Mouse (Mus musculus) limb, embryonic 12.5 days (tissue): ENCODE results near the gene Gli2. TPM values are rescaled to one million over a fixed set of nuclear protein-coding genes. Genes with fewer than 3 reads are reported as not detected.

ENCODE experiments used
- ATAC-seq: fragments of 200-750 bp; cut with Nextera tagmentation; 2 replicates; pipeline ENCODE4 v1.8.0; 2017; ENCODE audit warnings: low read depth, moderate TSS enrichment; ENCODE audit not compliant: insufficient number of reproducible peaks, insufficient read depth, low FRiP score, low TSS enrichment
- H3K27ac ChIP-seq: fragments of 300-500 bp; sonication (generic); 2 replicates; pipeline ENCODE4 v1.5.1; 2016; ENCODE audit warnings: mild to moderate bottlenecking, moderate library complexity
- H3K27me3 ChIP-seq: fragments of 300-500 bp; sonication (generic); 2 replicates; pipeline ENCODE4 v1.6.1; 2016; ENCODE audit warnings: mild to moderate bottlenecking, moderate library complexity
- H3K36me3 ChIP-seq: fragments of 300-500 bp; sonication (generic); 2 replicates; pipeline ENCODE4 v1.6.1; 2016; ENCODE audit warnings: mild to moderate bottlenecking, moderate library complexity
- H3K4me1 ChIP-seq: fragments of 300-500 bp; sonication (generic); replicated peaks from 2 replicates; pipeline ENCODE4 v1.6.1; 2016
- H3K4me2 ChIP-seq: fragments of 300-500 bp; sonication (generic); 2 replicates; pipeline ENCODE4 v1.6.1; 2016; ENCODE audit warnings: mild to moderate bottlenecking, moderate library complexity
- H3K4me3 ChIP-seq: fragments of 300-500 bp; sonication (generic); replicated peaks from 2 replicates; pipeline ENCODE4 v1.5.1; 2016; ENCODE audit warnings: mild to moderate bottlenecking
- H3K9ac ChIP-seq: fragments of 300-500 bp; sonication (generic); replicated peaks from 2 replicates; pipeline ENCODE4 v1.6.1; 2016; ENCODE audit warnings: mild to moderate bottlenecking, moderate library complexity
- H3K9me3 ChIP-seq: fragments of 300-500 bp; sonication (generic); 2 replicates; pipeline ENCODE4 v1.6.1; 2016; ENCODE audit warnings: mild to moderate bottlenecking, moderate library complexity
- WGBS: fragments of 180-500 bp; shearing (Covaris S2); methylation state at CpG from one replicate; pipeline ENCODE4 v1.1.7; 2016; 5-methylcytosine and 5-hydroxymethylcytosine counted together
- polyA plus RNA-seq: library from polyadenylated mRNA; unstranded; fragments of >200 nt; fragmentation: Nextera tagmentation; extraction: Ambion mirVana; gene quantifications from 2 replicates; pipeline ENCODE4 v1.2.1, GENCODE M21; 2016

The Gli2 gene
- polyA plus RNA-seq: 14.2 and 18.2 TPM in 2 replicates

- no peaks in the 10 kb centered on the region for H3K9me3 ChIP-seq
- WGBS: under 1% methylated on average over 42 of the region's 42 CpGs
- H3K27ac ChIP-seq: peak within 1 kb of the TSS; percentile 99
- peak within 1 kb of the TSS; percentile 89 for H3K9ac ChIP-seq
- ATAC-seq: peak; percentile 81
- H3K36me3 ChIP-seq: no peaks in the 10 kb centered on the region
- peak within 1 kb of the TSS; percentile 72 for H3K4me3 ChIP-seq
- peak within 1 kb of the TSS; percentile 71 for H3K4me2 ChIP-seq
- 0 out of 2 replicates have a peak, but pooled peaks cover 3% of the 10 kb centered on the region for H3K27me3 ChIP-seq
- H3K4me1 ChIP-seq: peaks cover 58% of the 10 kb centered on the region
Observed at GRCm38 (mm10) chr1:119053402-119053841, at the start of gene Gli2. Gli2 (minus strand) TSS chr1:119053619.

GRCm38 (mm10) chr1:119097921-119098521 is 44.6 kb upstream of the Gli2 start:
- Histone ChIP-seq H3K9me3 (no peaks in the 10 kb centered on the region), H3K27me3 (no peaks in the 10 kb centered on the region), H3K9ac (no peak overlapping the region), H3K4me1 (0 out of 2 replicates have a peak, but pooled peaks cover 2% of the 10 kb centered on the region), H3K27ac (no peak overlapping the region), H3K4me3 (no peak overlapping the region), H3K36me3 (no peaks in the 10 kb centered on the region), H3K4me2 (no peak overlapping the region)
- no peak for ATAC-seq
- 45% methylated on average over 13 of the region's 13 CpGs for WGBS

GRCm38 (mm10) chr1:119093739-119094138 is 40.3 kb upstream of the Gli2 start:
- no peak overlapping the region for H3K27ac ChIP-seq
- 17% methylated on average over 8 of the region's 8 CpGs for WGBS
- H3K36me3 ChIP-seq: no peaks in the 10 kb centered on the region
- H3K4me2 ChIP-seq: no peak overlapping the region
- ATAC-seq: no peak
- H3K4me3 ChIP-seq: no peak overlapping the region
- H3K9ac ChIP-seq: no peak overlapping the region
- H3K4me1 ChIP-seq: 0 out of 2 replicates have a peak, but pooled peaks cover 2% of the 10 kb centered on the region
- no peaks in the 10 kb centered on the region for H3K9me3 ChIP-seq
- no peaks in the 10 kb centered on the region for H3K27me3 ChIP-seq

GRCm38 (mm10) chr1:119089887-119090620 is 36.6 kb upstream of the Gli2 start:
- no peaks in the 10 kb centered on the region for H3K4me1 ChIP-seq
- no peaks in the 10 kb centered on the region for H3K27me3 ChIP-seq
- no peak overlapping the region for H3K4me3 ChIP-seq
- no peaks in the 10 kb centered on the region for H3K9me3 ChIP-seq
- no peak overlapping the region for H3K27ac ChIP-seq
- H3K4me2 ChIP-seq: no peak overlapping the region
- H3K36me3 ChIP-seq: no peaks in the 10 kb centered on the region
- 76% methylated on average over 18 of the region's 18 CpGs for whole genome bisulfite sequencing
- H3K9ac ChIP-seq: no peak overlapping the region
- no peak for ATAC-seq

- Histone ChIP-seq H3K27me3 (0 out of 2 replicates have a peak, but pooled peaks cover 5% of the 10 kb centered on the region), H3K9me3 (no peaks in the 10 kb centered on the region), H3K4me2 (no peak overlapping the region), H3K9ac (no peak overlapping the region), H3K36me3 (no peaks in the 10 kb centered on the region), H3K4me1 (peaks cover 3% of the 10 kb centered on the region; the same call in 1 of the 2 replicates), H3K4me3 (no peak overlapping the region), H3K27ac (no peak overlapping the region)
- 7% methylated on average over 3 of the region's 3 CpGs for WGBS
- no peak for ATAC-seq
Observed at GRCm38 (mm10) chr1:119087539-119087938, 34.1 kb upstream of the Gli2 start.

- H3K4me3 ChIP-seq: no peak overlapping the region
- H3K36me3 ChIP-seq: no peaks in the 10 kb centered on the region
- H3K9me3 ChIP-seq: no peaks in the 10 kb centered on the region
- peaks cover 9% of the 10 kb centered on the region; the same call in 1 of the 2 replicates for H3K4me1 ChIP-seq
- no peak for ATAC-seq
- H3K27me3 ChIP-seq: 0 out of 2 replicates have a peak, but pooled peaks cover 5% of the 10 kb centered on the region
- no peak overlapping the region for H3K27ac ChIP-seq
- H3K4me2 ChIP-seq: no peak overlapping the region
- WGBS: 62% methylated on average over 10 of the region's 10 CpGs
- H3K9ac ChIP-seq: no peak overlapping the region
Observed at GRCm38 (mm10) chr1:119085771-119086170, 32.4 kb upstream of the Gli2 start.

- 20% methylated on average over 10 of the region's 10 CpGs for WGBS
- 0 out of 2 replicates have a peak overlapping the region, but pooled peaks have one; percentile 19 for H3K4me2 ChIP-seq
- peaks cover 5% of the 10 kb centered on the region; the same call in 1 of the 2 replicates for H3K27me3 ChIP-seq
- H3K9me3 ChIP-seq: no peaks in the 10 kb centered on the region
- H3K4me3 ChIP-seq: no peak overlapping the region
- H3K4me1 ChIP-seq: peaks cover 9% of the 10 kb centered on the region; the same call in 1 of the 2 replicates
- no peaks in the 10 kb centered on the region for H3K36me3 ChIP-seq
- H3K9ac ChIP-seq: no peak overlapping the region
- peak; percentile 73 for ATAC-seq
- no peak overlapping the region for H3K27ac ChIP-seq
Observed at GRCm38 (mm10) chr1:119083468-119083921, 30.1 kb upstream of the Gli2 start.

- 37% methylated on average over 12 of the region's 12 CpGs for WGBS
- Histone ChIP-seq H3K9ac (no peak overlapping the region), H3K36me3 (no peaks in the 10 kb centered on the region), H3K4me1 (peaks cover 11% of the 10 kb centered on the region; the same call in 1 of the 2 replicates), H3K27ac (no peak overlapping the region), H3K27me3 (peaks cover 13% of the 10 kb centered on the region), H3K9me3 (no peaks in the 10 kb centered on the region), H3K4me3 (no peak overlapping the region), H3K4me2 (no peak overlapping the region)
- ATAC-seq: 0 out of 2 replicates have a peak, but pooled peaks have one; percentile 40
Observed at GRCm38 (mm10) chr1:119082231-119082991, 29.0 kb upstream of the Gli2 start.

- Histone ChIP-seq H3K27ac (no peak overlapping the region), H3K9me3 (no peaks in the 10 kb centered on the region), H3K4me1 (peaks cover 10% of the 10 kb centered on the region; the same call in 1 of the 2 replicates), H3K4me2 (no peak overlapping the region), H3K9ac (no peak overlapping the region), H3K27me3 (peaks cover 28% of the 10 kb centered on the region), H3K4me3 (no peak overlapping the region), H3K36me3 (no peaks in the 10 kb centered on the region)
- ATAC-seq: no peak
- 88% methylated on average over 7 of the region's 7 CpGs for WGBS
Observed at GRCm38 (mm10) chr1:119077933-119078332, 24.5 kb upstream of the Gli2 start.

GRCm38 (mm10) chr1:119076333-119076732 is 22.9 kb upstream of the Gli2 start:
- Histone ChIP-seq H3K27me3 (peaks cover 28% of the 10 kb centered on the region), H3K4me3 (no peak overlapping the region), H3K4me1 (0 out of 2 replicates have a peak, but pooled peaks cover 4% of the 10 kb centered on the region), H3K27ac (no peak overlapping the region), H3K9me3 (no peaks in the 10 kb centered on the region), H3K9ac (no peak overlapping the region), H3K4me2 (no peak overlapping the region), H3K36me3 (no peaks in the 10 kb centered on the region)
- WGBS: 72% methylated on average over 4 of the region's 4 CpGs
- ATAC-seq: no peak
